Mouse (Mus musculus) liver, embryonic 14 days (tissue): ENCODE data around the gene Hist1h2bp. TPM values are rescaled to one million over a fixed set of nuclear protein-coding genes. Genes with fewer than 3 reads are reported as not detected.

Experiments used
- polyA plus RNA-seq: library from polyadenylated mRNA; depleted of rRNA; stranded (reverse); fragments of >200 nt; gene quantifications from 2 replicates; pipeline ENCODE4 v1.2.3, GENCODE M21; 2012; rRNA removed

Hist1h2bp gene
- 2.1 and 3.0 TPM in 2 replicates for polyA plus RNA-seq

DNA sequence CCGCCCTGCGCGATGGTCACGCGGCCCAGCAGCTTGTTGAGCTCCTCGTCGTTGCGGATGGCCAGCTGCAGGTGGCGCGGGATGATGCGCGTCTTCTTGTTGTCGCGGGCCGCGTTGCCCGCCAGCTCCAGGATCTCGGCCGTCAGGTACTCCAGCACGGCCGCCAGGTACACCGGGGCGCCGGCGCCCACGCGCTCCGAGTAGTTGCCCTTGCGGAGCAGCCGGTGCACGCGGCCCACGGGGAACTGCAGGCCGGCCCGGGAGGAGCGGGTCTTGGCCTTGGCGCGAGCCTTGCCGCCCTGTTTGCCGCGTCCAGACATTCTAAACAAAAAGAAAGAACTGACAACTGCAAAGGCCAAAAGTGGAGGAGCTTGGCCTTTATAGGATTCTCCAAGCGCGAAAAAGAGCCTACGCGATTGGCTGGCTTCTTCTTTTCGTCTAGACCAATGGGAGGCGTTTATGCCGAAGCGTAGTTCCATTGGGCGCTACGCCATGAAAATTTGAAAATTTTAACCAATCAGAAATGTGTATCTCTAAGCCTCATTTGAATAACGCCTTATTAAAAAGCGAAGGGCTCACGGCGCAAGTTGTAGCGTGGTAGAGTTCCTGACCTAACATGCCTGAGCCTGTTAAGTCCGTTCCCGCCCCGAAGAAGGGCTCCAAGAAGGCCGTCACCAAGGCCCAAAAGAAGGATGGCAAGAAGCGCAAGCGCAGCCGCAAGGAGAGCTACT is at the start of gene Hist1h2bp, which contains the start of gene Hist1h2an:
Gene Hist1h2bp, plus strand, starts transcription at position 563 of the 731 bp plus-strand sequence.
Gene Hist1h2an, minus strand, starts transcription at position 320 of the 731 bp plus-strand sequence.

DNA sequence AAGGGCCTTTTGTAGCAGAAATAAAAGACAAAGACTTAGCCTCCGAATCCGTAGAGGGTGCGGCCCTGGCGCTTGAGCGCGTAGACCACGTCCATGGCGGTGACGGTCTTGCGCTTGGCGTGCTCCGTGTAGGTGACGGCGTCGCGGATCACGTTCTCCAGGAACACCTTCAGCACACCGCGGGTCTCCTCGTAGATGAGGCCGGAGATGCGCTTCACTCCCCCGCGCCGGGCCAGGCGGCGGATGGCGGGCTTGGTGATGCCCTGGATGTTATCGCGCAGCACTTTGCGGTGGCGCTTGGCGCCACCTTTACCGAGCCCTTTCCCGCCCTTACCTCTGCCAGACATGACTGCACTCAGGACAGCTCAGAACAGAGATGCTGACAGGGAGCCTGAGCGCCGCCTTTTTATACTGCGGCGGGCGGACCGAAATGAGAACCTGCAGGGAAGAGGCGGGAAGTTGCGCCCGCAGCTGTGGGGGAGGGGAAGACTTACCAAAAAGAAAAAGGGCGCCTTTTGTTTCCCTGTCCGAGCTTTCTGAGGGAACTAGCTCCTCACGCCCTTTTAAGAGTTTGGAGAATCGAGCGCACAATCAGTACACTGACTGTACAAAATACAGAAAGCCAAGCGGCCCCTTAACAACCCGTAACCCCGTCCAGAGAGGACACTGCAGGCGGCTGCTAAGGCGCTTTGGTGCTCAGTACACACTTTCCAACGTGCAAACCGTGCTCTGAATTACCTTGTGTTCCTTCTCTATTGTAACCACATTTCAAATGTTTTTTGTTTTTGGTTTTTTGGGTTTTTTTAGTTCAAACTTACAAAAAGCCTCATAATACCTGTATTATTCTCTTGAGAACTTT is 36.9 kb upstream of the Hist1h2bp start, which contains the start of gene Hist1h4k:
Gene Hist1h4k, minus strand, starts transcription at position 347 of the 859 bp plus-strand sequence.

DNA sequence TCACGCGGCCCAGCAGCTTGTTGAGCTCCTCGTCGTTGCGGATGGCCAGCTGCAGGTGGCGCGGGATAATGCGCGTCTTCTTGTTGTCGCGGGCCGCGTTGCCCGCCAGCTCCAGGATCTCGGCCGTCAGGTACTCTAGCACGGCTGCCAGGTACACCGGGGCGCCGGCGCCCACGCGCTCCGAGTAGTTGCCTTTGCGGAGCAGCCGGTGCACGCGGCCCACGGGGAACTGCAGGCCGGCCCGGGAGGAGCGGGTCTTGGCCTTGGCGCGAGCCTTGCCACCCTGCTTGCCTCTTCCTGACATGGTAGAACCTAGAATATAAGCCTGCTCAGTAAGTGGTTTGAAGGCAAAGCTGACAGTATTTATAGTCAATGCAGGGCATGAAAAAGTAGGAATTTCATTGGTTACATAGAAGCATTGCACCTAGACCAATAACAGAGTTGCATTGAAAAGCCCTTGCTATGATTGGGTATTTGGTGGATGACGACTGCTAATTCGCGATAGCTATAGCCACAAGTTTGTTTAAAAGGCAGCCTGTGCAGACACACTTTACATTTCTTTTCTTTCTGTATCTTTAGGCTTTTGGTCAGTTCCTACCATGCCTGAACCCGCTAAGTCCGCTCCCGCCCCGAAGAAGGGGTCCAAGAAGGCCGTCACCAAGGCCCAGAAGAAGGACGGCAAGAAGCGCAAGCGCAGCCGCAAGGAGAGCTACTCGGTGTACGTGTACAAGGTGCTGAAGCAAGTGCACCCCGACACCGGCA is 33.6 kb upstream of the Hist1h2bp start, which contains the start of the genes Hist1h2ak and Hist1h2bn:
Gene Hist1h2ak, minus strand, starts transcription at position 304 of the 762 bp plus-strand sequence.
Gene Hist1h2bn, plus strand, starts transcription at position 600 of the 762 bp plus-strand sequence.

GRCm38 (mm10) chr13:21779767-21780731 is 7.2 kb upstream of the Hist1h2bp start, which contains the start of gene Hist1h1b:
Gene Hist1h1b (minus strand): TSS chr13:21780625.

DNA sequence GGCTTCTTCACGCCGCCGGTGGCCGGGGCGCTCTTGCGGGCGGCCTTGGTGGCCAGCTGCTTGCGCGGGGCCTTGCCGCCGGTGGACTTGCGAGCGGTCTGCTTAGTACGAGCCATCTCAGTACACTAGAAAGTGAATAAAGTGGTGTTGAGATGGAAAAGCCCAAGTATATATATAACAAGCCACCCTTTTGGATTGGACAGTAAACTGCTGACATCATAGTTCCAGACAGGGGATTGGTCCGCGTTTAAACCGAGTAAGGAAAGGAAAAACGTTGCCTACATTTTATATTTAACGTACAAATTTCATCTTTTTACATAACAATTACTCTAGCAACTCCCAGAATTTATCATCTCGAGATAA is 4.0 kb upstream of the Hist1h2bp start, which contains the start of gene Hist1h3i:
Gene Hist1h3i, minus strand, starts transcription at position 116 of the 363 bp plus-strand sequence.

GRCm38 (mm10) chr13:21810073-21810472 is 22.8 kb downstream of the Hist1h2bp start, which contains the start of the genes Hist1h2bq and Hist1h2ao:
Gene Hist1h2bq (minus strand): TSS chr13:21810197.
Gene Hist1h2ao (plus strand): TSS chr13:21810465.

DNA sequence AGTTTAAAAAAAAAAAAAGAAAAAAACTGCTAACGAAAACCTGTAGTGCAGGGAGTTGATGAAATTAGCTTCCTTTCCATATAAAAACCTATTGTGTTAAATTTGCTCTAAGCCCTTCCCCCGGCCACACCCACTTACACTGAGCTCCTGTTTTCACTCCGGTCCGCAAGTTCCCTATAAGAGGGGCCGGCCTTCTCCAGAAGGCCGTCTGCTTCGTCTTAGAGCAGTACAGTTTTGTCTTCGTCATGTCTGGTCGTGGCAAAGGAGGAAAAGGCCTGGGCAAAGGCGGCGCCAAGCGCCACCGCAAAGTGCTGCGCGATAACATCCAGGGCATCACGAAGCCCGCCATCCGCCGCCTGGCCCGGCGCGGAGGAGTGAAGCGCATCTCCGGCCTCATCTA is 24.3 kb downstream of the Hist1h2bp start, which contains the start of gene Hist1h4m:
Gene Hist1h4m, plus strand, starts transcription at position 208 of the 400 bp plus-strand sequence.

DNA sequence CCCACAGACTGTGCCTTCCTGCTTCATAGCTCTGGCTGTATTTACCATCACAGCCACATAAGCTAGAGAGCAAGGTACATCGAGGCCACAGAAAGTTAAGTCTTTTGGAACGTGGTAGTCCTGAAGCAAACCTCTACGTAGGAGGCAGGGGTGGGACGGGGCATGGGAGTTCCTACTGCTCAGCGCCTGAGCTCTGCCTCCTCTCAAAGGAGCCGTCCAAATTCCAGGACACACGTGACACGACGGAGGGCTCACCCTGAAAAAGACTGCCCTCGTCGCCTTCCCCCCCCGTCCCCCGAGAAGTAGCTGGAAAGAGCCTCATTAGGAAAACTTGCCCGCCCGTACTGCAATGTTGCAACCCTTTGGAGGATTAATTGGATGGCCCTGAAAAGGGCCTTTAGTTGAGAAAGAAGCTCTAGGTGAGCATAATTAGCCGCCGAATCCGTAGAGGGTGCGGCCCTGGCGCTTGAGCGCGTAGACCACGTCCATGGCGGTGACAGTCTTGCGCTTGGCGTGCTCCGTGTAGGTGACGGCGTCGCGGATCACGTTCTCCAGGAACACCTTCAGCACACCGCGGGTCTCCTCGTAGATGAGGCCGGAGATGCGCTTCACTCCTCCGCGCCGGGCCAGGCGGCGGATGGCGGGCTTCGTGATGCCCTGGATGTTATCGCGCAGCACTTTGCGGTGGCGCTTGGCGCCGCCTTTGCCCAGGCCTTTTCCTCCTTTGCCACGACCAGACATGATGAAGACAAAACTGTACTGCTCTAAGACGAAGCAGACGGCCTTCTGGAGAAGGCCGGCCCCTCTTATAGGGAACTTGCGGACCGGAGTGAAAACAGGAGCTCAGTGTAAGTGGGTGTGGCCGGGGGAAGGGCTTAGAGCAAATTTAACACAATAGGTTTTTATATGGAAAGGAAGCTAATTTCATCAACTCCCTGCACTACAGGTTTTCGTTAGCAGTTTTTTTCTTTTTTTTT is 44.4 kb downstream of the Hist1h2bp start, which contains the start of gene Hist1h4n:
Gene Hist1h4n, minus strand, starts transcription at position 779 of the 977 bp plus-strand sequence.

DNA sequence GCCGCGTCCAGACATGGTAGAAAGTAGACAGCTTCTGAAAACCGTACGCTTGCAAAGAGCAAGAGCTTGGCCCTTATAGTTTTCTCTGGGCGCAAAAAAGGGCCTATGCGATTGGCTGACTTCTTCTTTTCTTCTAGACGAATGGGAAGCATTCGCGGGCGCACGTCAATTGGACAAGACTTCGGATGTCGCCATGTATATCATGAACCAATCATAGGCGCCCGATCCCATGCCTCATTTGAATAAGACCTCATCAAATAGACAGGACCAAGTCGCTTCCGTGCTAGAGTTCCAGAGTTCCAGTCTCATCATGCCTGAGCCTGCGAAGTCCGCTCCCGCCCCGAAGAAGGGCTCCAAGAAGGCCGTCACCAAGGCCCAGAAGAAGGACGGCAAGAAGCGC is 46.2 kb downstream of the Hist1h2bp start, which contains the start of the genes Hist1h2ap and Hist1h2br:
Gene Hist1h2ap, minus strand, starts transcription at position 47 of the 400 bp plus-strand sequence.
Gene Hist1h2br, plus strand, starts transcription at position 283 of the 400 bp plus-strand sequence.

Other genes starting within 250 kb of the Hist1h2bp start
- gene Olfr1366, start 244.7 kb upstream of the Hist1h2bp start, polyA plus RNA-seq: not detected in 2 replicates
- not detected in 2 replicates for gene Olfr1535, start 227.6 kb upstream of the Hist1h2bp start, polyA plus RNA-seq
- gene Olfr1364, start 205.7 kb upstream of the Hist1h2bp start, polyA plus RNA-seq: not detected in 2 replicates
- gene Olfr1362, start 173.4 kb upstream of the Hist1h2bp start, polyA plus RNA-seq: not detected in 2 replicates
- not detected in 2 replicates for gene Olfr11, start 144.9 kb upstream of the Hist1h2bp start, polyA plus RNA-seq
- gene Olfr1361, start 124.1 kb upstream of the Hist1h2bp start, polyA plus RNA-seq: not detected in 2 replicates
- gene Olfr1360, start 110.1 kb upstream of the Hist1h2bp start, polyA plus RNA-seq: not detected in 2 replicates
- gene Olfr1359, start 89.3 kb upstream of the Hist1h2bp start, polyA plus RNA-seq: not detected in 2 replicates
- 14.6 and 15.9 TPM in 2 replicates for gene Hist1h2bl, start 71.3 kb upstream of the Hist1h2bp start, polyA plus RNA-seq
- 6.1 and 8.0 TPM in 2 replicates for gene Hist1h2ai, start 71.0 kb upstream of the Hist1h2bp start, polyA plus RNA-seq
- 25.6 and 32.9 TPM in 2 replicates for gene Hist1h3h, start 69.8 kb upstream of the Hist1h2bp start, polyA plus RNA-seq
- 17.9 and 18.0 TPM in 2 replicates for gene Hist1h2bm, start 65.4 kb upstream of the Hist1h2bp start, polyA plus RNA-seq
- gene Hist1h4j, start 52.4 kb upstream of the Hist1h2bp start, polyA plus RNA-seq: 31.8 and 33.2 TPM in 2 replicates
- 30.3 and 35.2 TPM in 2 replicates for gene Hist1h4k, start 37.0 kb upstream of the Hist1h2bp start, polyA plus RNA-seq
- 49.3 and 52.1 TPM in 2 replicates for gene Hist1h2ak, start 33.6 kb upstream of the Hist1h2bp start, polyA plus RNA-seq
- 15.9 and 19.2 TPM in 2 replicates for gene Hist1h2bn, start 33.3 kb upstream of the Hist1h2bp start, polyA plus RNA-seq
- 9.7 and 11.9 TPM in 2 replicates for gene Hist1h1b, start 6.8 kb upstream of the Hist1h2bp start, polyA plus RNA-seq
- gene Hist1h3i, start 4.1 kb upstream of the Hist1h2bp start, polyA plus RNA-seq: 30.9 and 33.6 TPM in 2 replicates
- 10.0 and 11.5 TPM in 2 replicates for gene Hist1h2an, start 243 bp upstream of the Hist1h2bp start, polyA plus RNA-seq
- gene Hist1h2bq, start 22.7 kb downstream of the Hist1h2bp start, polyA plus RNA-seq: 10.6 and 13.5 TPM in 2 replicates
- gene Hist1h2ao, start 23.0 kb downstream of the Hist1h2bp start, polyA plus RNA-seq: 0.12 and 0.19 TPM in 2 replicates
- gene Hist1h4m, start 24.3 kb downstream of the Hist1h2bp start, polyA plus RNA-seq: not detected in 2 replicates
- 44.5 and 54.6 TPM in 2 replicates for gene Hist1h4n, start 44.7 kb downstream of the Hist1h2bp start, polyA plus RNA-seq
- gene Hist1h2ap, start 46.0 kb downstream of the Hist1h2bp start, polyA plus RNA-seq: 78.6 and 88.4 TPM in 2 replicates
- gene Hist1h2br, start 46.3 kb downstream of the Hist1h2bp start, polyA plus RNA-seq: 5.4 and 8.3 TPM in 2 replicates
- gene Zfp184, start 157.6 kb downstream of the Hist1h2bp start, polyA plus RNA-seq: 0.38 and 0.40 TPM in 2 replicates
- not detected in 2 replicates for gene Pom121l2, start 193.7 kb downstream of the Hist1h2bp start, polyA plus RNA-seq
- 0.35 and 0.44 TPM in 2 replicates for gene Prss16, start 222.3 kb downstream of the Hist1h2bp start, polyA plus RNA-seq
- 4.6 and 8.3 TPM in 2 replicates for gene Hist1h2ah, start 248.1 kb downstream of the Hist1h2bp start, polyA plus RNA-seq
- gene Hist1h2bk, start 248.4 kb downstream of the Hist1h2bp start, polyA plus RNA-seq: 16.6 and 17.0 TPM in 2 replicates